Mouse (Mus musculus) lung, postnatal 0 days (tissue): ENCODE results near the gene Xab2. TPM values are rescaled to one million over a fixed set of nuclear protein-coding genes. Genes with fewer than 3 reads are reported as not detected.
A peak's percentile ranks its signal among the peaks of the same experiment; 100 is the strongest.

Experiments used
- ATAC-seq: fragments of 200-750 bp; cut with Nextera tagmentation; 2 replicates; pipeline ENCODE4 v1.8.0; 2017; ENCODE audit warnings: moderate library complexity
- DNase-seq: peaks from one replicate; pipeline ENCODE4 v3.0.0-alpha.2; 2016; ENCODE audit warnings: low spot score
- H3K27ac ChIP-seq: fragments of 300-500 bp; sonication (generic); 2 replicates; pipeline ENCODE4 v1.5.1; 2014; ENCODE audit warnings: antibody characterized with exemption, mild to moderate bottlenecking, low read length, mixed read lengths
- H3K27me3 ChIP-seq: fragments of 300-500 bp; sonication (generic); replicated peaks from 2 replicates; pipeline ENCODE4 v1.6.1; 2014; ENCODE audit warnings: low read length, mixed read lengths; ENCODE audit not compliant: insufficient read depth
- H3K36me3 ChIP-seq: fragments of 300-500 bp; sonication (generic); 2 replicates; pipeline ENCODE4 v1.6.1; 2014; ENCODE audit warnings: low read length, mixed read lengths; ENCODE audit not compliant: insufficient read depth
- H3K4me1 ChIP-seq: fragments of 300-500 bp; sonication (generic); 2 replicates; pipeline ENCODE4 v1.6.1; 2014; ENCODE audit warnings: antibody characterized with exemption, low read depth, low read length, mixed read lengths; ENCODE audit not compliant: insufficient read depth
- H3K4me2 ChIP-seq: fragments of 300-500 bp; sonication (generic); replicated peaks from 2 replicates; pipeline ENCODE4 v1.6.1; 2014; ENCODE audit warnings: low read depth, mild to moderate bottlenecking, low read length, moderate library complexity, mixed read lengths
- H3K4me3 ChIP-seq: fragments of 300-500 bp; sonication (generic); 2 replicates; pipeline ENCODE4 v1.5.1; 2014; ENCODE audit warnings: low read depth, low read length
- H3K9ac ChIP-seq: fragments of 300-500 bp; sonication (generic); replicated peaks from 2 replicates; pipeline ENCODE4 v1.6.1; 2014; ENCODE audit warnings: low read depth, mild to moderate bottlenecking
- H3K9me3 ChIP-seq: fragments of 300-500 bp; sonication (generic); 2 replicates; pipeline ENCODE4 v1.6.1; 2016; ENCODE audit warnings: low read length, mixed read lengths
- CTCF ChIP-seq: IDR thresholded peaks from 2 replicates; pipeline ENCODE4 v1.5.1; 2016; ENCODE audit warnings: antibody characterized with exemption, mild to moderate bottlenecking
- EP300 ChIP-seq: IDR thresholded peaks from 2 replicates; pipeline ENCODE4 v1.6.1; 2016; ENCODE audit warnings: antibody characterized with exemption, mild to moderate bottlenecking, control low read depth
- WGBS: fragments of 180-500 bp; shearing (Covaris S2); extraction: QIAGEN DNeasy Blood & Tissue Kit; methylation state at CpG from one replicate; pipeline ENCODE4 v1.1.7; 2014; 5-methylcytosine and 5-hydroxymethylcytosine counted together
- polyA plus RNA-seq: library from polyadenylated mRNA; unstranded; fragments of >200 nt; fragmentation: Nextera tagmentation; extraction: Ambion mirVana; gene quantifications from 2 replicates; pipeline ENCODE4 v1.2.1, GENCODE M21; 2015

Gene Xab2
- polyA plus RNA-seq, 1 experiment from 2014 or later: 37.3 TPM

GRCm38 (mm10) chr8:3655526-3655925 is 34.4 kb upstream of the Xab2 start, which contains the start of gene Retn:
Gene Retn (plus strand): TSS chr8:3655770.
- TF ChIP-seq CTCF (no peak), EP300 (no peak)
- H3K4me1 ChIP-seq: no peaks in the 10 kb centered on the region
- no peak within 1 kb of the TSS for H3K4me3 ChIP-seq
- H3K36me3 ChIP-seq: no peaks in the 10 kb centered on the region
- DNase-seq (no peak), ATAC-seq (no peak)
- H3K27ac ChIP-seq: no peak within 1 kb of the TSS
- 61% methylated on average over 3 of the region's 3 CpGs for WGBS
- H3K27me3 ChIP-seq: no peaks in the 10 kb centered on the region
- no peak within 1 kb of the TSS for H3K4me2 ChIP-seq
- no peaks in the 10 kb centered on the region for H3K9me3 ChIP-seq
- H3K9ac ChIP-seq: no peak within 1 kb of the TSS

GRCm38 (mm10) chr8:3654726-3655508 is 33.8 kb upstream of the Xab2 start:
- TF ChIP-seq EP300: no peak
- no peak for TF ChIP-seq CTCF
- DNase-seq (no peak), ATAC-seq (no peak)
- WGBS: 68% methylated on average over 11 of the region's 11 CpGs
- H3K27ac ChIP-seq: no peak overlapping the region
- no peak overlapping the region for H3K4me3 ChIP-seq
- H3K4me1 ChIP-seq: no peaks in the 10 kb centered on the region
- no peak overlapping the region for H3K9ac ChIP-seq
- H3K4me2 ChIP-seq: no peak overlapping the region
- H3K27me3 ChIP-seq: no peaks in the 10 kb centered on the region
- H3K36me3 ChIP-seq: no peaks in the 10 kb centered on the region
- no peaks in the 10 kb centered on the region for H3K9me3 ChIP-seq

- ATAC-seq: no peak
- Histone ChIP-seq H3K27ac (no peak overlapping the region), H3K9me3 (no peaks in the 10 kb centered on the region), H3K4me2 (no peak overlapping the region), H3K9ac (no peak overlapping the region), H3K4me3 (no peak overlapping the region), H3K27me3 (no peaks in the 10 kb centered on the region), H3K4me1 (no peaks in the 10 kb centered on the region), H3K36me3 (no peaks in the 10 kb centered on the region)
- 60% methylated on average over 3 of the region's 3 CpGs for WGBS
- DNase-seq: no peak
- no peak for TF ChIP-seq EP300
- TF ChIP-seq CTCF: no peak
Observed at GRCm38 (mm10) chr8:3652845-3653244, 31.7 kb upstream of the Xab2 start.

- no peak overlapping the region for H3K4me2 ChIP-seq
- 35% methylated on average over 1 of the region's 1 CpGs for WGBS
Observed at GRCm38 (mm10) chr8:3648990-3649389, 27.9 kb upstream of the Xab2 start.

GRCm38 (mm10) chr8:3648268-3648667 is 27.2 kb upstream of the Xab2 start:
- Histone ChIP-seq H3K4me3 (no peak overlapping the region), H3K4me1 (no peaks in the 10 kb centered on the region), H3K27ac (no peak overlapping the region), H3K27me3 (no peaks in the 10 kb centered on the region), H3K9me3 (no peaks in the 10 kb centered on the region), H3K4me2 (no peak overlapping the region), H3K36me3 (no peaks in the 10 kb centered on the region), H3K9ac (no peak overlapping the region)
- ATAC-seq (peak; percentile 47; the same call in 1 of the 2 replicates), DNase-seq (peak; percentile 75)
- WGBS: 45% methylated on average over 2 of the region's 2 CpGs
- TF ChIP-seq CTCF: no peak
- TF ChIP-seq EP300: no peak

More at GRCm38 (mm10) chr8:3648990-3649389, 27.9 kb upstream of the Xab2 start:
- Histone ChIP-seq H3K36me3 (no peaks in the 10 kb centered on the region), H3K4me3 (no peak overlapping the region), H3K4me1 (no peaks in the 10 kb centered on the region), H3K27me3 (no peaks in the 10 kb centered on the region), H3K27ac (no peak overlapping the region), H3K9me3 (no peaks in the 10 kb centered on the region), H3K9ac (no peak overlapping the region)
- DNase-seq: no peak
- no peak for TF ChIP-seq EP300
- ATAC-seq: no peak

- H3K9me3 ChIP-seq: no peaks in the 10 kb centered on the region
- no peak overlapping the region for H3K4me2 ChIP-seq
- no peak overlapping the region for H3K4me3 ChIP-seq
- H3K4me1 ChIP-seq: no peaks in the 10 kb centered on the region
- no peaks in the 10 kb centered on the region for H3K27me3 ChIP-seq
- H3K9ac ChIP-seq: no peak overlapping the region
- WGBS: 65% methylated on average over 4 of the region's 4 CpGs
- H3K27ac ChIP-seq: no peak overlapping the region
- DNase-seq (no peak), ATAC-seq (no peak)
- no peaks in the 10 kb centered on the region for H3K36me3 ChIP-seq
- TF ChIP-seq EP300: no peak
- no peak for TF ChIP-seq CTCF
Observed at GRCm38 (mm10) chr8:3647561-3647960, 26.4 kb upstream of the Xab2 start.
